Mouse (Mus musculus) macrophage (primary cell): ENCODE measurements at regions not wholly inside any gene's neighbourhood (a gene's known extent, or its start where the extent isn't known, plus 50 kb on each side); places are given as distances from the start of the nearest gene placed in this dataset.

ENCODE experiments used
- H3K27ac ChIP-seq: fragments of 350-480 bp; formaldehyde crosslinking; 2 replicates; pipeline ENCODE4 v1.9.0; 2021
- H3K36me3 ChIP-seq: fragments of 350-480 bp; formaldehyde crosslinking; 2 replicates; pipeline ENCODE4 v1.9.0; 2021; ENCODE audit errors: inconsistent target
- H3K4me3 ChIP-seq: fragments of 350-480 bp; formaldehyde crosslinking; 2 replicates; pipeline ENCODE4 v1.9.0; 2021; ENCODE audit errors: inconsistent target
- H3K79me2 ChIP-seq: fragments of 350-480 bp; formaldehyde crosslinking; 2 replicates; pipeline ENCODE4 v1.9.0; 2021; ENCODE audit errors: inconsistent target
- WGBS: methylation state at CpG from one replicate; pipeline ENCODE4 v1.1.7; 2026; ENCODE audit warnings: inconsistent platforms; ENCODE audit not compliant: missing documents; 5-methylcytosine and 5-hydroxymethylcytosine counted together

DNA sequence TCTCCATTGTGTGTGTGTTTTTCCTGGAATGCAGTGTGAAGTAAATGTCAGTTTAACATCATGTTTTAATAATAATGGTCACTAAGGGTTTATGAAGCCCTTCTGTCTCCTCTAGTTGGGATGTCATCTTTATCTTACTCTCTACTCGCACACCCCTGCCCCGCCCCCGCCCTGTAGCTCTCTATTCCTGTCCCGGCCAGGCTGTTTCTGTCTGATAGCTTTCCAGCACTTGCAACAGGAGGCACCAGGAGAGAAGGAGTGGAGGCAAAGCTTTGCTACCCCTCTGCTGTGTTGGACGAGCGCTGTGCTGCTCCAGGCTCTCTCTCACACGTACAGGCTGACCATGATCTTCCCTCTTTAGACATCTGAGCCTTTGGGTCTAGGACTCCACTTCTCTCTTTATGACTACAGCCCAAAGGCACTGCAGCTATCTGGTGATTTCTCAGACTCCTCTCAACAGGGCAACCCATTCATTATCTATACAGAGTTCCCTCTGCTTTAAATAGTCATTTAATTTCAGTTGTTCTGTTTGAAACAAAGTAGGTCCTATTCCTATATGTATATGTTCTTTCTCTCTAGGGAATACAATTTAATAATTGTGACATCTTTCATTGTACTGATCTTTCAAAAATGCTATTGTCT, 151.6 kb upstream of the Ube2e3 start:
- no peaks in the 10 kb centered on the region for H3K79me2 ChIP-seq
- H3K4me3 ChIP-seq: no peak overlapping the region
- H3K27ac ChIP-seq: no peak overlapping the region
- WGBS: 97% methylated on average over 6 of the region's 7 CpGs
- no peaks in the 10 kb centered on the region for H3K36me3 ChIP-seq

DNA sequence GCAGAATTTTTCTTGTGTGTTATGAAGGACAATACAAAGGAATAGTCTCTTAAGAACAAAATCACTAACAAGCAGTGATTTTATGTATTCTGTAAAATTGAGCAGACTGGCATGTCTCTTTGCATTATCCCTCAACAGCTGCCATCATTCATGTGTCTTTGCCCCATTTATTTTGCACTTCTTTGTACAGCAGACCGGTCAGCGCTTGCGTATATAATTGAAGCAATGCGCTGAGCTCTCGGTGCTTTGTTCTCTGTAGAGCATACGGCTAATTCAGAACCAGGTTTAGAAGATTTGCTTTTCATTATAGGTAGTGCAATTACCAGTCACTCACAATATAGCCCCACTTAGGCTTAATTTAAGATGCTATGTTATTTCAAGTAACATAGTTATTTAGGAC, 173.1 kb upstream of the Ube2e3 start:
- H3K27ac ChIP-seq: no peak overlapping the region
- H3K79me2 ChIP-seq: no peaks in the 10 kb centered on the region
- H3K4me3 ChIP-seq: no peak overlapping the region
- H3K36me3 ChIP-seq: no peaks in the 10 kb centered on the region
- 98% methylated on average over 6 of the region's 6 CpGs for WGBS

DNA sequence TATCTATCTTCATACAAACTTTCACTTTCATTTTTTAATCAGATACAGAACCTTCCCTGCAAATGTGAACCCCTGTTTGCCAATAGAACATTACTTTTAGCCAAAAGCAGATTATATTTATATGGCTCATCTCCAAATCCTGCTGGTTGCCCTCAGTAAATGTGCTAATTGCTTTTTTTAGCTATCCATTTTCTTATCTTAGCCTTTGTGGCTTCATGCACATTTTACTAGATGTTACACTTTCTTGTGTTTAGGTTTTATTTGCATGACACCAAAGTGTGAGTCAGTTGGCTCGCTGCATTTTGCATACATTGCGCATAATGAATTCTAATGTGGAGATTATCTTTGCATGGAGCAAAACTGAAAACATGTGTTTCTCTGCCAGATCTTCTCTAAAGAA, 211.3 kb upstream of the Ube2e3 start:
- Histone ChIP-seq H3K27ac (no peak overlapping the region), H3K36me3 (no peaks in the 10 kb centered on the region), H3K79me2 (no peaks in the 10 kb centered on the region), H3K4me3 (no peak overlapping the region)
- 87% methylated on average over 2 of the region's 2 CpGs for WGBS

DNA sequence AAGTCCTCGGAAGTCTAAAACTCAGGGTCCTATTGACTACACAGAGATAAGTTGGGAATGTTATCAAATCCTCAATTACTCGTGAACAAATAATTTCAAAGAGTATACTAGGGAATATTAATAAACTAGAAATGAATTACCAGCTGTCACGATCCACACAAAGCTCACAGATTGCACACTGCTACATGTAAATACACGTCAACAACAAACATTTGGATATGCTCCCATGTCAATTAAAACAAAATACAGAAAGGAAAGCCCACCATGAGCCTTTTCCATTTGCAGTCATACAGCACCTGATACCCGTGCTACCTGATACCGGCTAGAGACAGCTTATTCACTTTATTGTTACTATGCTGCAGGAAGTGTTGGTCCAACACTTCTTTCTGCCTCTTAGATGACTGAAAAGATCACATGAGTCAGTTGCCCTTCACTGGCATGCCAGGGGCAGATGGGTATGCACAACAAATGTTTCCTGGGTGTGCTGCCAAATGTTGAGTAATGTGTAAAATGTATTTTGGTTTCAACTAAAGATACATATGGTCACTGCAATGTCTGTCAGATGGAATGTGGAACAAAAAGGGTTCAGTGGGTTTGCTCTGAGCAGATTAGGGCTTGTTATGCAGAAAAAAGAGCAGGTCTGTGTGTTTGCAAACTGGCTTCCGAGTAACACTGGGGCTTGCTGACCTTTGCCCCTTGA, 212.6 kb upstream of the Ube2e3 start:
- Histone ChIP-seq H3K79me2 (no peaks in the 10 kb centered on the region), H3K27ac (no peak overlapping the region), H3K36me3 (no peaks in the 10 kb centered on the region), H3K4me3 (no peak overlapping the region)
- 91% methylated on average over 7 of the region's 7 CpGs for WGBS

- Histone ChIP-seq H3K27ac (no peak overlapping the region), H3K4me3 (no peak overlapping the region), H3K36me3 (no peaks in the 10 kb centered on the region), H3K79me2 (no peaks in the 10 kb centered on the region)
- WGBS: 88% methylated on average over 2 of the region's 2 CpGs
Measured at GRCm38 (mm10) chr2:78651549-78651948, 216.4 kb upstream of the Ube2e3 start.

- no peak overlapping the region for H3K4me3 ChIP-seq
- no peaks in the 10 kb centered on the region for H3K36me3 ChIP-seq
- H3K27ac ChIP-seq: no peak overlapping the region
- WGBS: 94% methylated on average over 6 of the region's 6 CpGs
- no peaks in the 10 kb centered on the region for H3K79me2 ChIP-seq
Measured at GRCm38 (mm10) chr2:78640361-78640760, 227.6 kb upstream of the Ube2e3 start.

DNA sequence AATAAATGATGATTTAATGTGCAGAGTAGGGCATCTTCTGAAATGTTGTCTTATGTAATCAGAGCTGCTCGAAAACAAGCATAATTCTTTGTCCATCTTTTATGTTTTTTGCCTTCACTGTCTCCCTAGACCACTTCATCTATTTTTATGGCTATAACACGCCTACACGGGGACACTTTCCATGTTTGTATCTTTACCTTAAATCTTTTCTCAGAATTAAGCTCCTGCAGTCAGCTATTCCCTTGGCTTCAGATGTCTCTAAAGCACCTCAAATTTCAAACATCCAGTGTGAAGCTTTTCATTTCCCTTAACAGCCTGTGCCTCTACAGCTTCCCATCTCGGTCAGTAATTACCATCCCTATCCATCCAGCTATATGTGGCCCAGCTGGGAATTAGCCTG, 242.7 kb upstream of the Ube2e3 start:
- 82% methylated on average over 4 of the region's 4 CpGs for WGBS

GRCm38 (mm10) chr2:78606388-78606787, 261.5 kb upstream of the Ube2e3 start:
- Histone ChIP-seq H3K36me3 (no peaks in the 10 kb centered on the region), H3K4me3 (no peak overlapping the region), H3K27ac (no peak overlapping the region), H3K79me2 (no peaks in the 10 kb centered on the region)

More for the DNA sequence above, 242.7 kb upstream of the Ube2e3 start:
- no peaks in the 10 kb centered on the region for H3K36me3 ChIP-seq
- H3K4me3 ChIP-seq: no peak overlapping the region
- H3K79me2 ChIP-seq: no peaks in the 10 kb centered on the region
- no peak overlapping the region for H3K27ac ChIP-seq

DNA sequence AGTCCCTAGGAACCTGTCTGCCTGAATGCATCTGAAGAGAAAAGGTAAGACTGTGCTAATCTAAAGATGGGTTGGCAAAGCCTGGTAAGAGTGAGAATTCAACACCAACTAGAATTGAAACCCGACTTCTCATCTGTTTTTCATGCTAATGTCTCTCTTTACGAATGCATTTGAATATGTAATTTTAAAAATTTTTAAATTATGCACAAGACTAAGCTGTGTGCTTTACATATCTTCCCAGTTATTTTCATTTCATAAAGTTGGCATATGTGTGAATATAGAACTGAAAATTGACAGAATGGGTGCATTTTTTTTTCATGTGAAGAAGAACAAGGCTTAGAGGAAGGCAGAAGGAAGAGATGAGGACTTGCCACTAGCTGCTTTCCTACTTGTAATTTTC, 267.2 kb upstream of the Ube2e3 start:
- H3K36me3 ChIP-seq: no peaks in the 10 kb centered on the region
- no peak overlapping the region for H3K27ac ChIP-seq
- no peak overlapping the region for H3K4me3 ChIP-seq
- H3K79me2 ChIP-seq: no peaks in the 10 kb centered on the region
- WGBS: 86% methylated on average over 2 of the region's 2 CpGs

GRCm38 (mm10) chr2:78598039-78598438, 269.9 kb upstream of the Ube2e3 start:
- H3K36me3 ChIP-seq: no peaks in the 10 kb centered on the region
- no peaks in the 10 kb centered on the region for H3K79me2 ChIP-seq
- H3K27ac ChIP-seq: no peak overlapping the region
- H3K4me3 ChIP-seq: no peak overlapping the region
- WGBS: 91% methylated on average over 8 of the region's 8 CpGs

DNA sequence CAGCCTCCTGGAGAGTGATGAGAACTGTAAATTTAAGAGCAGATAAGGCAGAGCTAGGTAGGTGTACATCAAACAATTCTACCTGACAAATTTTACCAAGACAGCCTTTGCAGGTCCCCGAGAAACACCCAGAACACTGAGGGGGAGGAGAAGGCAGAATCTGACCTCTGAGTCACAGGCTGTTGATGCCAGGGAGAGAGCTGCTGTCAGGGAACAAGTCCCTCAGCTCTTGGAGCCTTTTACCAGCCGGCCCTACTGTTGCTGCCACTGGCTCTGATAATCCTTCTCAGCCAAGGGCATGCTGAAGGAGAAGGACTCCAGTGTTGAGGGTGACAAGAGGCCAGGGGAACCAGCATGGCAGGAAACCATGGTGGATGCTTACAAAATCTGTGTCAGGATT, 271.7 kb upstream of the Ube2e3 start:
- no peak overlapping the region for H3K27ac ChIP-seq
- H3K4me3 ChIP-seq: no peak overlapping the region
- no peaks in the 10 kb centered on the region for H3K79me2 ChIP-seq
- WGBS: 86% methylated on average over 2 of the region's 2 CpGs
- H3K36me3 ChIP-seq: no peaks in the 10 kb centered on the region

- 2% methylated on average over 6 of the region's 6 CpGs for WGBS
- H3K27ac ChIP-seq: no peak overlapping the region; the same call in 1 of the 2 replicates
Measured at GRCm38 (mm10) chr2:78580013-78580412, 287.9 kb upstream of the Ube2e3 start.

DNA sequence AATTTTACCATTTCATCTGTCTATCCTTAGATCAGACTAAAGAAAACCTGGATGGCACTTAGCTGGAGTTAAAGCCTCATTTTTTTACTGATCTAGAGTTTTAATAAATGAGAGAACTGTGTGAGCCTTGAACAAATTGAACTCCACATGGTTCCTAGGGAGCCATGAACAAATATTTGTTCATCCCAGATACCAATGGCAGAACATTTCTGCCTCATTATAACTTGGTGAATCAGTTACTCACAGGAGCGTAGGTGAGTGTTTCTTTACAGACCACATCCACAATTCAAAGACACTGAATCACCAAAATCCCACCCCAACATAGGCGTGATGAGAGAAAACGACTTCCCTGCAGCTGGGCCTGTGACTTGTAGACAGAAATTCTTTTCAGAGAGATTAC, 295.4 kb upstream of the Ube2e3 start:
- 87% methylated on average over 3 of the region's 3 CpGs for WGBS
- H3K36me3 ChIP-seq: no peaks in the 10 kb centered on the region
- no peak overlapping the region for H3K27ac ChIP-seq
- no peaks in the 10 kb centered on the region for H3K79me2 ChIP-seq
- no peak overlapping the region for H3K4me3 ChIP-seq

More at GRCm38 (mm10) chr2:78580013-78580412, 287.9 kb upstream of the Ube2e3 start:
- H3K79me2 ChIP-seq: no peaks in the 10 kb centered on the region
- H3K36me3 ChIP-seq: no peaks in the 10 kb centered on the region
- H3K4me3 ChIP-seq: no peak overlapping the region

DNA sequence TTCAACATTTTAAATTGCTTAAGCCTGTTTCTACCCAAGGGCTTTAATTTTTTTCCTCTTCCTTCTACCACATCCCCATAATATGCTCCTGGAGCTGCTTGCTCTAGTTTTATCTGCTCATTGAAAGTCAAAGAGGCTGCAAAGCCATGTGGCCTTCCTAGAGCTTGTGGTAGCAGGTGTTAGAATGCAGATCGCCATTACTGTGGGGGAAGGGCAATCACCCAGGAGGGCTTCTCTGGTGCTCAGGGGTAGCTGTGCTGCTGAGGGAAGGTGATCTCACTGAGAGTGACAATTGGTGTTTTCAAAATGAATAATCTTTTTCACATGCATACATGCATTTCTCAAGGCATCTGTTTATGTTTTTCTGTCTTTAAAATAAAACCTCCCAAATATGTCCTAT, 309.8 kb upstream of the Ube2e3 start:
- H3K4me3 ChIP-seq: no peak overlapping the region
- no peak overlapping the region for H3K27ac ChIP-seq
- no peaks in the 10 kb centered on the region for H3K79me2 ChIP-seq
- 89% methylated on average over 1 of the region's 1 CpGs for WGBS
- H3K36me3 ChIP-seq: no peaks in the 10 kb centered on the region

DNA sequence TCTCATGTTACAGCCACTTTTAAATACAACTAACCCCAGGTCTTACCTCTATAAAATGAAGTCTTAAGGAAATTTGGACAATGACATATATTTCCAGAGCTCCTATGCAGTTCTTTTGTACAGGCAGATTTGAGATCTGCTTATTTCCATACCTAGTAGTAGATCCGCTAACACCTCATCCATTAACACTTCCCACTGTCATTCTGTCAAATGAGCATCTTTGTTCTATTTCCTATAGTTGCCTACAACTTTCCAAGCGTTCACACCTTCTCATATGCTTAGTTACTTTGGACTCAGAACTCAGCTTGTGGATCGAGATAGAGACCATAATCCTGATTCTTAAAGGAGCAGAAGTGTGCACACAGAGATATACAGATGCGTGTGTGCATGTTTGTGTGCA, 316.8 kb upstream of the Ube2e3 start:
- Histone ChIP-seq H3K79me2 (no peaks in the 10 kb centered on the region), H3K27ac (no peak overlapping the region), H3K4me3 (no peak overlapping the region), H3K36me3 (no peaks in the 10 kb centered on the region)
- WGBS: 85% methylated on average over 3 of the region's 4 CpGs
